Mouse (Mus musculus) E14TG2a.4 (cell line): ENCODE data around the gene Pax8.

ENCODE experiments used
- H3K27me3 ChIP-seq: 2 replicates; pipeline ENCODE4 v1.6.1; 2014; ENCODE audit warnings: low read length, control low read depth; ENCODE audit not compliant: insufficient read depth
- H3K36me3 ChIP-seq: 2 replicates; pipeline ENCODE4 v1.6.1; 2014; ENCODE audit warnings: low read length, control low read depth; ENCODE audit not compliant: insufficient read depth
- H3K4me1 ChIP-seq: replicated peaks from 2 replicates; pipeline ENCODE4 v1.6.1; 2014; ENCODE audit warnings: low read depth, low read length, control low read depth
- H3K4me3 ChIP-seq: replicated peaks from 2 replicates; pipeline ENCODE4 v1.5.1; 2014; ENCODE audit warnings: mild to moderate bottlenecking, low read length
- H3K9me3 ChIP-seq: 2 replicates; pipeline ENCODE4 v1.6.1; 2014; ENCODE audit warnings: low read length, control low read depth
- CTCF ChIP-seq: conservative IDR thresholded peaks from 2 replicates; pipeline ENCODE4 v1.5.1; 2014; ENCODE audit warnings: low read length
- NANOG ChIP-seq: IDR thresholded peaks from 2 replicates; pipeline ENCODE4 v1.6.1; 2014; ENCODE audit warnings: borderline replicate concordance, low read length, mixed read lengths
- POU5F1 ChIP-seq: IDR thresholded peaks from 2 replicates; pipeline ENCODE4 v1.6.1; 2014; ENCODE audit warnings: low read length, borderline replicate concordance

The Pax8 gene

DNA sequence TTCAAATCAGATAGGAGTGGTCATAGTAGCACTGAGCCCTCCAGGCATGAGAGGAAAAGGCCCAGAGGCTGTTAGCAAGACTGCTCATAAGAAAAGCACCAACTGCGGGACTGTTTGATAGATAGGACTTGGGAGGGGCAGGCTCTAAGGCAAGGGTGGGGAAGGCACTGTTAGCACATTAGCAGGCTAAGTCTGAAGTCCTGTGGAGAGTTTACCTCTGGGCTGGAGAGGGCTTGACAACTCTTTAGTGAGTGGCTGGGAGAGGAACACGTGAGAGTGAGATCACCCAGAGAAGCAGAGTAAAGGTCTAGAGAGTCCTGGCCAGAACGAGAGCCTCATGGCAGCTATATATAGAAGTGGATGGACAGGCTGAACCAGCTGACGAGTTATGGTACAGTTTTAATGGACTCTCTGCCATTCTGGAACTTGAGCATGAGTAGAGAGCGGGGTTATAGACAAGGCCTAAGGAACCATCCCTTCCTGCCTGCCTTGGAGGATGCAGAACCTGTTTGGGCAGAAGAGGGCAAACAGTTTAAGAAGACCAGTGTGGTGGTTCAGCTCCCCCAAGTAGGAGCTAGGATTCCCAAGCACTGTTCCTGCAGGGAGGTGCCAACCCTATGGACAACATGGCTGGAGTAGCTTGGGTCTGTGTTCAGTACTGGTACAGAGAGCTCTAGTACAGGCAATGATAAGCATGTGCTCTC is 96.5 kb downstream of the Pax8 start:
- H3K27me3 ChIP-seq = peaks cover 8% of the 10 kb centered on the region
- no peak for TF ChIP-seq NANOG
- TF ChIP-seq CTCF = no peak
- TF ChIP-seq POU5F1 = no peak
- H3K4me3 ChIP-seq = no peak overlapping the region

More for the DNA sequence above, 96.5 kb downstream of the Pax8 start:
- no peaks in the 10 kb centered on the region for H3K4me1 ChIP-seq
- H3K36me3 ChIP-seq = no peaks in the 10 kb centered on the region
- H3K9me3 ChIP-seq = no peaks in the 10 kb centered on the region; the same call in 1 of the 2 replicates
